Mouse (Mus musculus) heart, postnatal 0 days (tissue): Measurements from ENCODE around the gene Rnf26.
A peak's percentile ranks its signal among the peaks of the same experiment; 100 is the strongest.

Experiments
- CTCF ChIP-seq: IDR thresholded peaks from 2 replicates; pipeline ENCODE4 v1.5.1; 2016; ENCODE audit warnings: antibody characterized with exemption, control low read depth, low read depth
- EP300 ChIP-seq: IDR thresholded peaks from 2 replicates; pipeline ENCODE4 v1.6.1; 2016; ENCODE audit warnings: antibody characterized with exemption, low read depth

GRCm38 (mm10) chr9:44069252-44069651, 44.1 kb downstream of the Rnf26 start:
- TF ChIP-seq CTCF (no peak), EP300 (peak; percentile 61; the same call in 1 of the 2 replicates)
